Mouse (Mus musculus) ES-E14 (cell line): Measurements from ENCODE around the gene Psg29.

Source experiments
- CHD2 ChIP-seq: IDR thresholded peaks from 2 replicates; pipeline ENCODE4 v1.6.1; 2014; ENCODE audit warnings: mild to moderate bottlenecking, low read depth, low read length, inconsistent platforms
- HCFC1 ChIP-seq: IDR thresholded peaks from 2 replicates; pipeline ENCODE4 v1.6.1; 2012; ENCODE audit warnings: low read length, inconsistent platforms, borderline replicate concordance; ENCODE audit not compliant: insufficient read depth
- MAFK ChIP-seq: IDR thresholded peaks from 2 replicates; pipeline ENCODE4 v1.6.1; 2014; ENCODE audit warnings: mild to moderate bottlenecking, low read depth, low read length, inconsistent platforms; ENCODE audit not compliant: insufficient read depth
- ZC3H11A ChIP-seq: IDR thresholded peaks from 2 replicates; pipeline ENCODE4 v1.6.1; 2012; ENCODE audit warnings: low read depth, mild to moderate bottlenecking, inconsistent platforms, low read length, borderline replicate concordance
- ZNF384 ChIP-seq: IDR thresholded peaks from 2 replicates; pipeline ENCODE4 v1.6.1; 2012; ENCODE audit warnings: low read depth, low read length, inconsistent platforms

- no peak for TF ChIP-seq MAFK
- no peak for TF ChIP-seq ZNF384
- no peak for TF ChIP-seq CHD2
- TF ChIP-seq HCFC1: no peak
- no peak for TF ChIP-seq ZC3H11A
Observed at GRCm38 (mm10) chr7:17156885-17157677, 46.2 kb upstream of the Psg29 start.
